Mouse (Mus musculus) C2C12 (cell line): ENCODE results near the gene Actg2.

Source experiments
- CTCF ChIP-seq: IDR thresholded peaks from one replicate; pipeline ENCODE4 v1.5.1; 2011; ENCODE audit not compliant: control insufficient read depth, insufficient read depth, insufficient read length
- MYOG ChIP-seq: IDR thresholded peaks from one replicate; pipeline ENCODE4 v1.6.1; 2011; ENCODE audit not compliant: control insufficient read depth, insufficient read length; ENCODE audit errors: extremely low read depth
- USF1 ChIP-seq: IDR thresholded peaks from one replicate; pipeline ENCODE4 v1.6.1; 2011; ENCODE audit warnings: low read depth, mild to moderate bottlenecking, control low read depth, moderate library complexity

- TF ChIP-seq CTCF (no peak), USF1 (no peak), MYOG (no peak)
Measured at GRCm38 (mm10) chr6:83496009-83496752, 39.9 kb downstream of the Actg2 start.
